Mouse (Mus musculus) thymus, postnatal 36 days (tissue): ENCODE results near the gene Iqgap3.

Source experiments
- DNase-seq, 2 experiments: peaks; one replicate each; pipeline ENCODE4 v3.0.0; 2022; ENCODE audit warnings: mixed read lengths in 2 of 2

Iqgap3 gene

GRCm38 (mm10) chr3:88081345-88082223 lies at the start of gene Iqgap3:
TSS of gene Iqgap3 (plus strand) at chr3:88081971.
- DNase-seq = peak; percentile 78 to 84

GRCm38 (mm10) chr3:88033506-88033905 lies 48.3 kb upstream of the Iqgap3 start:
- DNase-seq = no peak

GRCm38 (mm10) chr3:88035561-88036293 lies 46.0 kb upstream of the Iqgap3 start:
- no peak for DNase-seq

- peak; percentile 73 to 81 for DNase-seq
Measured at GRCm38 (mm10) chr3:88042661-88043421, 38.9 kb upstream of the Iqgap3 start, which contains the start of gene Gpatch4. TSS of gene Gpatch4 (plus strand) at chr3:88043108.

GRCm38 (mm10) chr3:88049532-88049931 lies 32.2 kb upstream of the Iqgap3 start:
- no peak for DNase-seq

GRCm38 (mm10) chr3:88057030-88057429 lies 24.7 kb upstream of the Iqgap3 start:
- no peak for DNase-seq

GRCm38 (mm10) chr3:88057902-88058696 lies 23.7 kb upstream of the Iqgap3 start, which contains the start of gene Naxe:
TSS of gene Naxe (minus strand) at chr3:88058495.
- DNase-seq = peak; percentile 82 to 85

- DNase-seq = no peak
Measured at GRCm38 (mm10) chr3:88068386-88068785, 13.4 kb upstream of the Iqgap3 start.

- DNase-seq = peak; percentile 77 to 82
Measured at GRCm38 (mm10) chr3:88071783-88072182, 10.0 kb upstream of the Iqgap3 start.

GRCm38 (mm10) chr3:88073631-88074030 lies 8.1 kb upstream of the Iqgap3 start:
- no peak for DNase-seq

GRCm38 (mm10) chr3:88074351-88074750 lies 7.4 kb upstream of the Iqgap3 start:
- no peak for DNase-seq

GRCm38 (mm10) chr3:88074766-88075165 lies 7.0 kb upstream of the Iqgap3 start:
- no peak for DNase-seq

- DNase-seq = no peak
Measured at GRCm38 (mm10) chr3:88077441-88077840, 4.3 kb upstream of the Iqgap3 start.

- DNase-seq = no peak
Measured at GRCm38 (mm10) chr3:88078204-88078603, 3.6 kb upstream of the Iqgap3 start, which contains the start of gene Ttc24. TSS of gene Ttc24 (minus strand) at chr3:88078304.

- no peak for DNase-seq
Measured at GRCm38 (mm10) chr3:88082224-88082618, 450 bp downstream of the Iqgap3 start.

GRCm38 (mm10) chr3:88082663-88083062 lies 892 bp downstream of the Iqgap3 start:
- DNase-seq = no peak

- DNase-seq = no peak
Measured at GRCm38 (mm10) chr3:88084001-88084400, 2.2 kb downstream of the Iqgap3 start.

GRCm38 (mm10) chr3:88085459-88085858 lies 3.7 kb downstream of the Iqgap3 start:
- no peak for DNase-seq

- peak; percentile 11 to 33 for DNase-seq
Measured at GRCm38 (mm10) chr3:88087688-88088087, 5.9 kb downstream of the Iqgap3 start.

GRCm38 (mm10) chr3:88090106-88090505 lies 8.3 kb downstream of the Iqgap3 start:
- DNase-seq = no peak

GRCm38 (mm10) chr3:88090616-88091015 lies 8.8 kb downstream of the Iqgap3 start:
- no peak for DNase-seq

- no peak for DNase-seq
Measured at GRCm38 (mm10) chr3:88094126-88094525, 12.4 kb downstream of the Iqgap3 start.
